Mouse (Mus musculus): ENCODE measurements at regions not wholly inside any gene's neighbourhood (a gene's known extent, or its start where the extent isn't known, plus 50 kb on each side); places are given as distances from the start of the nearest gene placed in this dataset.

DNA sequence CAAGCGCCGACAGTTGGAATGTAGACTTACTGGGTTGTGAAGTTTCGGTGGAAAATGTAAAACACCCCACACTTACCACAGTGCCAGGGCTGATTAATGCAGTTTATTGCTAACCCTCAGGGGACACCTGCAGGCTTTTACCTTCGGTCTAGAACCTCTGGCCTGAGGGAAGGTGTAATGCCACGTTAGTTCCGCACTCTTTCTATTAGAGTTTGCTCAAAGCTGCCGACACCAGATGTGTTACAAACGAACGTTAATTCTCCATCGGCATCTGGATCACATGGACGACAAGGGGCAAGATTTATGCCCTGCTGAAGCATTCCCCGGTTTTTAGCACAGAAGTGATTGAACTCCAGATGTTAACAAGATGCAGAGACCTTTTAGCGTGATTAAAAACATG is 57.7 kb upstream of the Gorab start:
- Histone ChIP-seq H3K4me2 (replicated peaks; ENCODE audit: low read depth) (no peak overlapping the region), H3K27me3 (ENCODE audit: control insufficient read depth, insufficient read depth, low read length) (no peaks in the 10 kb centered on the region), H3K4me3 (ENCODE audit: low read depth, low read length) (no peak overlapping the region), H3K36me3 (ENCODE audit: control insufficient read depth, insufficient read depth, low read length) (no peaks in the 10 kb centered on the region), H3K9me3 (ENCODE audit: control insufficient read depth, low read length) (no peaks in the 10 kb centered on the region), H3K27ac (replicated peaks) (no peak overlapping the region), H3K4me1 (replicated peaks; ENCODE audit: control insufficient read depth, insufficient read depth) (no peaks in the 10 kb centered on the region), H3K9ac (ENCODE audit: low read length) (no peak overlapping the region)
- DNase-seq (ENCODE audit: low spot score), result no peak
- no peak for ATAC-seq (ENCODE audit: low FRiP score, low TSS enrichment)
- TF ChIP-seq EP300 (optimal IDR thresholded peaks at IDR 0.05) (no peak), CTCF (IDR thresholded peaks at IDR 0.05; ENCODE audit: low read depth) (no peak)
- WGBS, result 72% methylated on average over 13 of the region's 13 CpGs

GRCm38 (mm10) chr1:163456366-163456765 is 52.9 kb upstream of the Gorab start:
- Histone ChIP-seq H3K4me1 (replicated peaks; ENCODE audit: control insufficient read depth, insufficient read depth) (no peaks in the 10 kb centered on the region), H3K4me2 (replicated peaks; ENCODE audit: low read depth) (no peak overlapping the region), H3K9me3 (ENCODE audit: control insufficient read depth, low read length) (no peaks in the 10 kb centered on the region), H3K36me3 (ENCODE audit: control insufficient read depth, insufficient read depth, low read length) (no peaks in the 10 kb centered on the region), H3K27ac (replicated peaks) (no peak overlapping the region), H3K27me3 (ENCODE audit: control insufficient read depth, insufficient read depth, low read length) (no peaks in the 10 kb centered on the region), H3K9ac (ENCODE audit: low read length) (no peak overlapping the region), H3K4me3 (ENCODE audit: low read depth, low read length) (no peak overlapping the region)
- ATAC-seq (ENCODE audit: low FRiP score, low TSS enrichment), result no peak
- 89% methylated on average over 8 of the region's 8 CpGs for WGBS
- no peak for DNase-seq (ENCODE audit: low spot score)
- TF ChIP-seq EP300 (optimal IDR thresholded peaks at IDR 0.05) (no peak), CTCF (IDR thresholded peaks at IDR 0.05; ENCODE audit: low read depth) (no peak)

Data from stomach, postnatal 0 days (tissue).